Mouse (Mus musculus): Measurements from ENCODE around the gene Tmem87b. TPM values are rescaled to one million over a fixed set of nuclear protein-coding genes. Genes with fewer than 3 reads are reported as not detected.

Tmem87b gene
- polyA plus RNA-seq, 1 experiment from 2014 or later: 26.8 TPM

GRCm38 (mm10) chr2:128812761-128813160 lies 5.2 kb upstream of the Tmem87b start:
- H3K9me3 ChIP-seq (ENCODE audit: control insufficient read depth, low read length): no peaks in the 10 kb centered on the region
- no peaks in the 10 kb centered on the region for H3K27me3 ChIP-seq (replicated peaks; ENCODE audit: control insufficient read depth, insufficient read depth, low read length)
- no peak for DNase-seq (ENCODE audit: low spot score)
- H3K27ac ChIP-seq (replicated peaks; ENCODE audit: low read depth, low read length): no peak overlapping the region
- no peak overlapping the region for H3K4me3 ChIP-seq (ENCODE audit: low read depth, low read length)
- ATAC-seq (ENCODE audit: low read depth): no peak
- H3K4me2 ChIP-seq (ENCODE audit: low read depth, low read length): no peak overlapping the region
- no peaks in the 10 kb centered on the region for H3K4me1 ChIP-seq (ENCODE audit: control insufficient read depth, insufficient read depth, low read length)
- no peaks in the 10 kb centered on the region for H3K36me3 ChIP-seq (ENCODE audit: control insufficient read depth, insufficient read depth, low read length)
- WGBS: 41% methylated on average over 2 of the region's 2 CpGs
- H3K9ac ChIP-seq (ENCODE audit: low read depth, low read length): no peak overlapping the region

DNA sequence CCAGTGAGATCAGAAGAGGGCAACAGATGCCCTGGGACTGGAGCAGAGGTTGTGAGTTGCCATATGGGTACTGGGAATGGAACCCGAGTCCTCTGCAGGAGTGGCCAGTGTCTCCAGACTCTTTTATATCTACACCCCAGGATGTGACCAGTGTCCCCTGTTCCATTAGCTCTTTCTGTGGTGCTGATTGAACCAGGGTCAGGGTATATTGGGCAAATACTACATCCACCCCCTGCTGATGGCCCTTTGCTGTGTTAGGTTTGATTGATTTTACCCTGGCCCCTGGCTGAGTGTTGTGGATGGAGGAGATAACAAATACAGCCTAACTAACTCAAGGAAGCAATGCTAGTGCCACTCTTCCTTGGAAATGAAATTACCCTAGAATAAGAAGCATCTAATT lies 1.6 kb upstream of the Tmem87b start:
- H3K4me3 ChIP-seq (ENCODE audit: low read depth, low read length): no peak overlapping the region
- no peak for DNase-seq (ENCODE audit: low spot score)
- no peaks in the 10 kb centered on the region for H3K36me3 ChIP-seq (ENCODE audit: control insufficient read depth, insufficient read depth, low read length)
- WGBS: 71% methylated on average over 1 of the region's 1 CpGs
- H3K9me3 ChIP-seq (ENCODE audit: control insufficient read depth, low read length): no peaks in the 10 kb centered on the region
- H3K4me1 ChIP-seq (ENCODE audit: control insufficient read depth, insufficient read depth, low read length): 0 out of 2 replicates have a peak, but pooled peaks cover 6% of the 10 kb centered on the region
- H3K27me3 ChIP-seq (replicated peaks; ENCODE audit: control insufficient read depth, insufficient read depth, low read length): no peaks in the 10 kb centered on the region
- H3K27ac ChIP-seq (replicated peaks; ENCODE audit: low read depth, low read length): no peak overlapping the region
- no peak overlapping the region for H3K4me2 ChIP-seq (ENCODE audit: low read depth, low read length)
- no peak for ATAC-seq (ENCODE audit: low read depth)
- no peak overlapping the region for H3K9ac ChIP-seq (ENCODE audit: low read depth, low read length)

- H3K27ac ChIP-seq (replicated peaks; ENCODE audit: low read depth, low read length): peak overlapping the region; percentile 87; the same call in 1 of the 2 replicates
- no peaks in the 10 kb centered on the region for H3K36me3 ChIP-seq (ENCODE audit: control insufficient read depth, insufficient read depth, low read length)
- H3K4me2 ChIP-seq (ENCODE audit: low read depth, low read length): peak overlapping the region; percentile 73
- WGBS: 35% methylated on average over 6 of the region's 6 CpGs
- ATAC-seq (ENCODE audit: low read depth): no peak
- no peaks in the 10 kb centered on the region for H3K9me3 ChIP-seq (ENCODE audit: control insufficient read depth, low read length)
- no peak for DNase-seq (ENCODE audit: low spot score)
- peak overlapping the region; percentile 43; the same call in 1 of the 2 replicates for H3K9ac ChIP-seq (ENCODE audit: low read depth, low read length)
- peak overlapping the region; percentile 73 for H3K4me3 ChIP-seq (ENCODE audit: low read depth, low read length)
- H3K27me3 ChIP-seq (replicated peaks; ENCODE audit: control insufficient read depth, insufficient read depth, low read length): no peaks in the 10 kb centered on the region
- 0 out of 2 replicates have a peak, but pooled peaks cover 6% of the 10 kb centered on the region for H3K4me1 ChIP-seq (ENCODE audit: control insufficient read depth, insufficient read depth, low read length)
Measured at GRCm38 (mm10) chr2:128816916-128817315, 1.0 kb upstream of the Tmem87b start.

DNA sequence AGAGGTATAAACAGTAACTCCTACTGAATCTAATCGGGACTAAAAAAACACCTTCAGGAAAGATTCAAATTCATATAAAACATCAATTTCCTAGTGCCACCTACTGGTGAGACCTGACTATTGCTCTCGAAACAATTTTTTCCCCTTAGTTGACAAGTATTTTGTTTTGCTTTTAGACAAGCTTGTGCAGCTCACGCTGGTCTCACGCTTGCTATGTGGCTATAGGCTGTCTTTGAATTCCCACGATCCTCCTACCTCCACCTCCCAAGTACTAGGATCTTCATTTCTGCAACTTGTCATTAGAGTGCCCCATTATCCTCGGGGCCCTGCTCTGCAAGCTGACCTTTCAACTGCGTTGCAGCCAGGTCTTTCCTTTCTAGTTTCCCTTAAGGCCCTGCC lies 532 bp upstream of the Tmem87b start:
- Histone ChIP-seq H3K4me3 (ENCODE audit: low read depth, low read length) (peak overlapping the region; percentile 73), H3K4me2 (ENCODE audit: low read depth, low read length) (peak overlapping the region; percentile 73), H3K27ac (replicated peaks; ENCODE audit: low read depth, low read length) (peak overlapping the region; percentile 87), H3K9ac (ENCODE audit: low read depth, low read length) (peak overlapping the region; percentile 48; the same call in 1 of the 2 replicates), H3K27me3 (replicated peaks; ENCODE audit: control insufficient read depth, insufficient read depth, low read length) (no peaks in the 10 kb centered on the region), H3K36me3 (ENCODE audit: control insufficient read depth, insufficient read depth, low read length) (no peaks in the 10 kb centered on the region), H3K9me3 (ENCODE audit: control insufficient read depth, low read length) (no peaks in the 10 kb centered on the region), H3K4me1 (ENCODE audit: control insufficient read depth, insufficient read depth, low read length) (0 out of 2 replicates have a peak, but pooled peaks cover 6% of the 10 kb centered on the region)
- ATAC-seq (ENCODE audit: low read depth) (peak; percentile 41), DNase-seq (ENCODE audit: low spot score) (peak; percentile 90)
- 0% methylated on average over 7 of the region's 7 CpGs for WGBS

GRCm38 (mm10) chr2:128818956-128819643 lies 1.2 kb downstream of the Tmem87b start:
- 17% methylated on average over 14 of the region's 14 CpGs for whole genome bisulfite sequencing
- Histone ChIP-seq H3K4me2 (ENCODE audit: low read depth, low read length) (peak overlapping the region; percentile 73), H3K4me1 (ENCODE audit: control insufficient read depth, insufficient read depth, low read length) (0 out of 2 replicates have a peak, but pooled peaks cover 6% of the 10 kb centered on the region), H3K9me3 (ENCODE audit: control insufficient read depth, low read length) (no peaks in the 10 kb centered on the region), H3K9ac (ENCODE audit: low read depth, low read length) (peak overlapping the region; percentile 78), H3K27ac (replicated peaks; ENCODE audit: low read depth, low read length) (peak overlapping the region; percentile 92), H3K4me3 (ENCODE audit: low read depth, low read length) (peak overlapping the region; percentile 73), H3K27me3 (replicated peaks; ENCODE audit: control insufficient read depth, insufficient read depth, low read length) (no peaks in the 10 kb centered on the region), H3K36me3 (ENCODE audit: control insufficient read depth, insufficient read depth, low read length) (0 out of 2 replicates have a peak, but pooled peaks cover 9% of the 10 kb centered on the region)
- peak; percentile 16 for DNase-seq (ENCODE audit: low spot score)
- no peak for ATAC-seq (ENCODE audit: low read depth)

DNA sequence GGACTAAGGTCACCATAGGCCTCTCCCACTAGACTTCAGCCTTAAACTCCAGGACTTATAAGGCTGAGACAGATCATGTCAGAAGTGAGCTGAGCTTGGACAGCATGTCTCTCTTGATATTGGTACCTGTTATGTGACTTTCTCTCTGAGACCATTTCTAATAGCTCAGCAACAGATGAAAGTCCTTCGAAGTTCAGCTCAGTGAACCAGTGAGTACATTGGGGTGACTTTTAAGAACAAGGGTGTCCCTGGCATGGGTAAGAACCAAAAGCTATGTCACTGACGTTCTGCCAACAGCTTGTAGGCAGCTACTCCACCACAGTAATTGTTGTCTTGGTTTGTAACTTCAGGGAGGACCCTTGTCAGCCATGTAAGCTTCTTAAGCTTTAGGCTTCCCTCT lies 2.7 kb downstream of the Tmem87b start:
- H3K4me1 ChIP-seq (ENCODE audit: control insufficient read depth, insufficient read depth, low read length): 0 out of 2 replicates have a peak, but pooled peaks cover 6% of the 10 kb centered on the region
- 96% methylated on average over 2 of the region's 2 CpGs for WGBS
- H3K9ac ChIP-seq (ENCODE audit: low read depth, low read length): no peak overlapping the region
- H3K36me3 ChIP-seq (ENCODE audit: control insufficient read depth, insufficient read depth, low read length): 0 out of 2 replicates have a peak, but pooled peaks cover 13% of the 10 kb centered on the region
- no peaks in the 10 kb centered on the region for H3K9me3 ChIP-seq (ENCODE audit: control insufficient read depth, low read length)
- H3K27ac ChIP-seq (replicated peaks; ENCODE audit: low read depth, low read length): no peak overlapping the region
- no peaks in the 10 kb centered on the region for H3K27me3 ChIP-seq (replicated peaks; ENCODE audit: control insufficient read depth, insufficient read depth, low read length)
- ATAC-seq (ENCODE audit: low read depth) (no peak), DNase-seq (ENCODE audit: low spot score) (no peak)
- H3K4me2 ChIP-seq (ENCODE audit: low read depth, low read length): no peak overlapping the region
- H3K4me3 ChIP-seq (ENCODE audit: low read depth, low read length): no peak overlapping the region

GRCm38 (mm10) chr2:128823893-128824292 lies 6.0 kb downstream of the Tmem87b start:
- WGBS: 92% methylated on average over 5 of the region's 5 CpGs
- no peak for ATAC-seq (ENCODE audit: low read depth)

GRCm38 (mm10) chr2:128827787-128828186 lies 9.9 kb downstream of the Tmem87b start:
- H3K36me3 ChIP-seq (ENCODE audit: control insufficient read depth, insufficient read depth, low read length): peaks cover 57% of the 10 kb centered on the region
- 100% methylated on average over 1 of the region's 1 CpGs for WGBS
- no peak for DNase-seq (ENCODE audit: low spot score)
- no peaks in the 10 kb centered on the region for H3K27me3 ChIP-seq (replicated peaks; ENCODE audit: control insufficient read depth, insufficient read depth, low read length)
- no peak for ATAC-seq (ENCODE audit: low read depth)
- H3K4me1 ChIP-seq (ENCODE audit: control insufficient read depth, insufficient read depth, low read length): no peaks in the 10 kb centered on the region
- no peak overlapping the region for H3K9ac ChIP-seq (ENCODE audit: low read depth, low read length)
- H3K9me3 ChIP-seq (ENCODE audit: control insufficient read depth, low read length): no peaks in the 10 kb centered on the region
- no peak overlapping the region for H3K27ac ChIP-seq (replicated peaks; ENCODE audit: low read depth, low read length)
- no peak overlapping the region for H3K4me3 ChIP-seq (ENCODE audit: low read depth, low read length)
- no peak overlapping the region for H3K4me2 ChIP-seq (ENCODE audit: low read depth, low read length)

More at GRCm38 (mm10) chr2:128823893-128824292, 6.0 kb downstream of the Tmem87b start:
- peaks cover 30% of the 10 kb centered on the region for H3K36me3 ChIP-seq (ENCODE audit: control insufficient read depth, insufficient read depth, low read length)
- no peaks in the 10 kb centered on the region for H3K9me3 ChIP-seq (ENCODE audit: control insufficient read depth, low read length)
- H3K4me2 ChIP-seq (ENCODE audit: low read depth, low read length): no peak overlapping the region
- H3K27ac ChIP-seq (replicated peaks; ENCODE audit: low read depth, low read length): no peak overlapping the region
- H3K4me1 ChIP-seq (ENCODE audit: control insufficient read depth, insufficient read depth, low read length): 0 out of 2 replicates have a peak, but pooled peaks cover 6% of the 10 kb centered on the region
- H3K4me3 ChIP-seq (ENCODE audit: low read depth, low read length): no peak overlapping the region
- no peak overlapping the region for H3K9ac ChIP-seq (ENCODE audit: low read depth, low read length)
- no peak for DNase-seq (ENCODE audit: low spot score)
- no peaks in the 10 kb centered on the region for H3K27me3 ChIP-seq (replicated peaks; ENCODE audit: control insufficient read depth, insufficient read depth, low read length)

DNA sequence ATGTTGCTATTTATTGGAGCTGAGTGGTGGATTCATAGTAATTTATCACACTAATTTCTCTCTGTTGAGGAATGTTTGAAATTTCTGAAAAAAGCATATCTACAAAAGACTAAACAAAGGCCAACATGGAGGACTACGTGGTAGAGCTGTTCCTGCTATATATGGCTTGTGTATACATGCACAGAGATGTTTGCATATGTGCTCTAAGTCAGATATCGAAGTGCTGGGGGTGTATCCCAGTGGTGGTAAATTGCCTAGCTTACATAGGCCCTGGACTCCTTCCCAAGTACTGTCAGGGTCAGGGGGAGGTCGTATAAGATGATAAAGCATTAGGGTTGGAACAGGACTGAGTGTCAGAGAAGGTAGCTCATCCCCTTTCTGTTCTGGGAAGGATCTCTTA lies 14.7 kb downstream of the Tmem87b start:
- Histone ChIP-seq H3K4me3 (ENCODE audit: low read depth, low read length) (no peak overlapping the region), H3K27me3 (replicated peaks; ENCODE audit: control insufficient read depth, insufficient read depth, low read length) (no peaks in the 10 kb centered on the region), H3K9ac (ENCODE audit: low read depth, low read length) (no peak overlapping the region), H3K27ac (replicated peaks; ENCODE audit: low read depth, low read length) (no peak overlapping the region), H3K4me2 (ENCODE audit: low read depth, low read length) (no peak overlapping the region), H3K36me3 (ENCODE audit: control insufficient read depth, insufficient read depth, low read length) (peaks cover 70% of the 10 kb centered on the region), H3K9me3 (ENCODE audit: control insufficient read depth, low read length) (no peaks in the 10 kb centered on the region), H3K4me1 (ENCODE audit: control insufficient read depth, insufficient read depth, low read length) (no peaks in the 10 kb centered on the region)
- no peak for ATAC-seq (ENCODE audit: low read depth)
- WGBS: 80% methylated on average over 3 of the region's 3 CpGs
- DNase-seq (ENCODE audit: low spot score): no peak
